Mouse (Mus musculus) intestine, embryonic 14.5 days (tissue): ENCODE measurements around the gene Spef1. TPM values are rescaled to one million over a fixed set of nuclear protein-coding genes. Genes with fewer than 3 reads are reported as not detected.

ENCODE experiments used
- ATAC-seq: fragments of 200-750 bp; cut with Nextera tagmentation; replicated peaks from 2 replicates; pipeline ENCODE4 v1.8.0; 2017; ENCODE audit warnings: low read depth, moderate number of reproducible peaks, moderate TSS enrichment, moderate library complexity; ENCODE audit not compliant: low FRiP score, low TSS enrichment
- DNase-seq: peaks from one replicate; pipeline ENCODE4 v3.0.0-alpha.2; 2018; ENCODE audit warnings: low spot score
- H3K27ac ChIP-seq: fragments of 300-500 bp; sonication (generic); 2 replicates; pipeline ENCODE4 v1.5.1; 2014; ENCODE audit warnings: low read depth, mild to moderate bottlenecking, control low read depth
- H3K27me3 ChIP-seq: fragments of 300-500 bp; sonication (generic); replicated peaks from 2 replicates; pipeline ENCODE4 v1.6.1; 2014; ENCODE audit warnings: low read length, control low read depth; ENCODE audit not compliant: control insufficient read depth, insufficient read depth
- H3K36me3 ChIP-seq: fragments of 300-500 bp; sonication (generic); 2 replicates; pipeline ENCODE4 v1.6.1; 2014; ENCODE audit warnings: low read length, control low read depth; ENCODE audit not compliant: control insufficient read depth, insufficient read depth
- H3K4me1 ChIP-seq: fragments of 300-500 bp; sonication (generic); replicated peaks from 2 replicates; pipeline ENCODE4 v1.6.1; 2014; ENCODE audit warnings: low read length, control low read depth, mixed read lengths; ENCODE audit not compliant: control insufficient read depth, insufficient read depth
- H3K4me2 ChIP-seq: fragments of 300-500 bp; sonication (generic); 2 replicates; pipeline ENCODE4 v1.6.1; 2014; ENCODE audit warnings: low read length
- H3K4me3 ChIP-seq: fragments of 300-500 bp; sonication (generic); 2 replicates; pipeline ENCODE4 v1.5.1; 2014; ENCODE audit warnings: low read depth, low read length, control low read depth, mixed read lengths
- H3K9ac ChIP-seq: fragments of 300-500 bp; sonication (generic); 2 replicates; pipeline ENCODE4 v1.6.1; 2014; ENCODE audit warnings: mild to moderate bottlenecking, low read length
- H3K9me3 ChIP-seq: fragments of 300-500 bp; sonication (generic); 2 replicates; pipeline ENCODE4 v1.6.1; 2016; ENCODE audit warnings: low read length, control low read depth; ENCODE audit not compliant: control insufficient read depth
- WGBS: fragments of 180-500 bp; shearing (Covaris S2); extraction: QIAGEN DNeasy Blood & Tissue Kit; methylation state at CpG from one replicate; pipeline ENCODE4 v1.1.7; 2014; 5-methylcytosine and 5-hydroxymethylcytosine counted together
- polyA plus RNA-seq: library from polyadenylated mRNA; unstranded; fragments of >200 nt; fragmentation: Nextera tagmentation; extraction: Ambion mirVana; gene quantifications from 2 replicates; pipeline ENCODE4 v1.2.1, GENCODE M21; 2014

Spef1 gene
- polyA plus RNA-seq, 1 experiment from 2014 or later = 6.4 TPM

DNA sequence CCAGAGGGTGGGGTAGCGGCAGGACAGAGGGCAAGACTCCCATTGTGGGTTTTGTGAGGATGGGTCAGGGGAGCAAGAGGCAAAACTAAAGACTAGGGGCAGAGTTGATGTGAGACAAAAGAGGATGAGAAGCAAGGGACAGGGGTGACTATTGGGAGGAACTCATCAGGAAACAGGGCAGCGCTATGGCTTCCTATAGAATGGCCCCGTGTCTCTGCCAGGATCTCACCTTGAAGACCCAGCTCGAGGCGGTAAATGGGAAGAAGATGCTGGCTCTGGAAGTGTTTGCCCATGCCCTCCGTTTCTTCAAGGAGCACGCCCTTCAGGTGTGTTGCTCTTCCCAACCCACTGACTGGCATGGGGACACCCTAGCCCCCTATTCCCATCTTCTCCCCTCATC, 48.3 kb downstream of the Spef1 start:
- Histone ChIP-seq H3K9ac (no peak overlapping the region), H3K36me3 (peaks cover 41% of the 10 kb centered on the region)

DNA sequence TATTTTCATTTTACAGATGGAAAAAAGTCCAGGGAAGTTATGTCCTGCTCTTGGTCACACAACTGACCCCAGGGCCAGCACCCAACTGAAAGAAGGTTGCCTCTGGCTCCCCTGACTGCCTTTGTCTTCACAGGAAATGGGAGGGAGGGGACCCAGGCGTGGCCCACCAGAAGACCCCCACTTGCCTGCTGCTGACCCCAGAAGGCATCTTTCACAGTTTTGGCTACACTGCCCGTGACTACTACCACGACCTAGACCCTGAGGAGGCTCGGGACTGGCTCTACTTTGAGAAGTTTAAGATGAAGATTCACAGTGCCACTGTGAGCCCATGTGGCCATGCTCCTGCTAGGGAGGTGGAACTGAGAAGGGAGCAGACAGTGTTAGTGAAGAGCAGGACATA, 48.8 kb downstream of the Spef1 start:
- H3K36me3 ChIP-seq = peaks cover 37% of the 10 kb centered on the region
- no peak overlapping the region for H3K27ac ChIP-seq
- ATAC-seq (no peak), DNase-seq (no peak)
- no peak overlapping the region for H3K4me3 ChIP-seq
- H3K27me3 ChIP-seq = no peaks in the 10 kb centered on the region
- 83% methylated on average over 4 of the region's 4 CpGs for WGBS
- H3K4me2 ChIP-seq = no peak overlapping the region
- H3K9me3 ChIP-seq = no peaks in the 10 kb centered on the region
- H3K4me1 ChIP-seq = no peaks in the 10 kb centered on the region; the same call in 1 of the 2 replicates
- no peak overlapping the region for H3K9ac ChIP-seq

More for the DNA sequence above, 48.3 kb downstream of the Spef1 start:
- no peak overlapping the region for H3K4me3 ChIP-seq
- DNase-seq = no peak
- ATAC-seq = no peak
- H3K27me3 ChIP-seq = no peaks in the 10 kb centered on the region
- no peak overlapping the region for H3K27ac ChIP-seq
- 96% methylated on average over 7 of the region's 7 CpGs for WGBS
- no peak overlapping the region for H3K4me2 ChIP-seq
- H3K9me3 ChIP-seq = no peaks in the 10 kb centered on the region
- no peaks in the 10 kb centered on the region; the same call in 1 of the 2 replicates for H3K4me1 ChIP-seq

DNA sequence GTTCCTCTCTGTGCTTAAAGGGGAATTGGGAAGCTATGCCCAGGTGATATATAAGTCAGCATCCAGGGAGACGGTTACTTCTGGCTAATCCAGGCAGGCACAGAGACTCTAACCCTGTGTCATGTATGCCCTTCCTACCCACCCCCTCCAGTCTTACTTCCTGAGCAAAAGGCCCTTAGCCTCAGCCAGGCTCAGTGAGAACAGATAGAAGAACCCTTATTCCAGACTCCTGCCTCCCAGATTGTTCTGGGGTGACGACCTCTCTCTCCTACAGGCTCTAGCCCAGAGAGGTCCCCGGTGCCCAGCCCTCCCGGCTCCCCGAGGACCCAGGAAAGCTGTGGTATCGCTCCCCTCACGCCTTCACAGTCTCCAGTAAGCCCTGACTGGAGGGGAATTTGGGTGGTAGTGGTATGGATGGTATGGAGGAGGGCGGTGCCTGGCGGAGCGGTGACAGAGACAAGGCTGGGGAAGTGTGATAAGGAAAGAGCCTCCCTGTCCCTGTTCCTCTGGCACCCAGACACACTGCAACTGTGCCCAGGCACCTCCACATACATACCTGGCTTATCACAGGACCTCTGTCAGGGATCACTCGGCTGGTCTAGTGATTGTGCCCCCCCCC, 51.5 kb downstream of the Spef1 start:
- WGBS = 61% methylated on average over 11 of the region's 11 CpGs
- no peaks in the 10 kb centered on the region for H3K9me3 ChIP-seq
- no peaks in the 10 kb centered on the region for H3K27me3 ChIP-seq
- H3K4me2 ChIP-seq = no peak overlapping the region
- H3K27ac ChIP-seq = no peak overlapping the region
- H3K4me3 ChIP-seq = no peak overlapping the region
- no peak; the same call in 1 of the 2 replicates for ATAC-seq
- no peak overlapping the region for H3K9ac ChIP-seq
- H3K4me1 ChIP-seq = no peaks in the 10 kb centered on the region
- DNase-seq = no peak
- H3K36me3 ChIP-seq = peaks cover 29% of the 10 kb centered on the region; the same call in 1 of the 2 replicates

DNA sequence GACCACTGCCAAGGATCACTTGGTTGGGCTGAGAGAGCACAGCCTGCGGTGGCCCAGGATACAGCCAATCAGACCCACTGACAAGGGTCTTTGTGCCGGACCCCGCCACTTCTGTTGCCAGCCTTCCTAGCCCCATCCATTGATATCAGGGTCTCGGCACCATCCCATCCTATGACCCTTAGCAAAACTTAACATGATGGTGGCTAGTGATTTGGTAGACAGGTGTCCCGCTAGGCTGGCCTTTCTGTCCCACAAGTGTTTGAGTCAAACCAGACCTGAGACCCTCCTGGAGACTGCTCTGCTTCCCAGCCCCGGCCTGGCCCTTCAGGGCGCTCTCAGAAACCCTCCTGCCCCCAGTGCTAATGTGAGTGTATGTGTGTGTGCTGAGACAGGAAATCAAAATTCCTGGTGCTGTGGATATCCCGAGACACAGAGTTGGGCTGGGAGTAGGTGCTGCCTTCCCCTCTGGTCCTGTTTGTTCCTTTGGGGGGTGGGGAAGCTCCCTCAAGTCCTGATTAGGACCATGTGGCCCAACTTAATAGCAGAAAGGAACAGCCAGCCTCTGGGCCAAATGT, 52.2 kb downstream of the Spef1 start:
- Histone ChIP-seq H3K4me3 (no peak overlapping the region), H3K27ac (no peak overlapping the region), H3K9ac (no peak overlapping the region), H3K27me3 (no peaks in the 10 kb centered on the region), H3K9me3 (no peaks in the 10 kb centered on the region), H3K4me2 (no peak overlapping the region), H3K4me1 (no peaks in the 10 kb centered on the region), H3K36me3 (peaks cover 28% of the 10 kb centered on the region; the same call in 1 of the 2 replicates)
- ATAC-seq (no peak), DNase-seq (no peak)
- WGBS = 82% methylated on average over 8 of the region's 8 CpGs

DNA sequence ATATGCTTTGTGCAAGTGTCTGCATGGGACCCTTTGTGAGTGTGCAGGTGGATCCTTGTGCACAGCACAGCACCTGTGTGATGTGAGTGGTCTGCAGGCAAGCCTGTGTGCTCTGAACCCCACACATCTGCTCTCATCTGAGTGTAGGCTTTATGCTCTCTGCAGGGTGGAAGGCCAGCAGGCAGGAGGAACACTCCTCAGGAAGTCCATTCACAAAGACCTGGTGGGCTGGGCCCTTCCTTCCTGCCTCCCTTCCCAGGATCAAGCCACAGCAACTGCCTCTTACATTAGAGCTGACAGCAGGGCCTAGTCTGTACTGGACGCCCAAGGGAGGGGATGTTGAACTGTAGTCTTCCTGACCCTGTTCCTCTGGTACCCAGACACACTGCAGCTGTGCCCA, 52.7 kb downstream of the Spef1 start:
- Histone ChIP-seq H3K36me3 (peaks cover 28% of the 10 kb centered on the region; the same call in 1 of the 2 replicates), H3K27ac (no peak overlapping the region)
- DNase-seq = no peak

DNA sequence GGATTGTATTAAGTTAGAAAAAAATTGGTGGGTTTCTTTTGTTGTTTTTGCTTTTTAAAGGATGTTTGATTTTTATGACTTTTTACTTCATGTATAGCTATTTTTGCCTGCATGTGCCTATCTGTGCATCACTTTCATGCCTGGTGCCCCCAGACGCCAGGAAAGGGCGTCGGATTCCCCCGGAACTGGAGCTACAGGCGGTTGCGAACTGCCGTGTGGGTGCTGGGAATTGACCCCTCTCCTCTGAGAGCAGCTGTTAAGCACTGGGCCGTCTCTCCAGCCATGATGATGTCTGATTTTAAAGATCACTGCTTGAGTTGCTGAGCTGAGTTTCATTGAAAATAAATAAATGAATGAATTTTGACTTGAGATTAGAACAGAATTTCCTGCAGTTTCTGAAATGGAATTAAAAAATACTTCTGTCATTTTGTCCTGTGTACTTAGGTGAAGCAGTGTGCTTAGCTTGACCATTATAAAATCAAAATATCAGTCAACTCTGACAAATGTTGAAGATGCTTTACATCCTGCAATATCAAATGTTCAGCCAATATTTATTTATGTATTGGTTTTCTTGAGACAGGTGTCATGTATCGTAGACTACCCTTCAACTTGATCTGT, 54.0 kb downstream of the Spef1 start, which contains the start of gene Gm11037:
TSS of gene Gm11037 (plus strand) at position 568 of the 618 bp plus-strand sequence.
- H3K9me3 ChIP-seq = no peaks in the 10 kb centered on the region
- H3K27ac ChIP-seq = no peak within 1 kb of the TSS
- no peak for DNase-seq
- H3K4me1 ChIP-seq = peaks cover 5% of the 10 kb centered on the region
- H3K27me3 ChIP-seq = no peaks in the 10 kb centered on the region
- H3K9ac ChIP-seq = no peak within 1 kb of the TSS
- peaks cover 24% of the 10 kb centered on the region; the same call in 1 of the 2 replicates for H3K36me3 ChIP-seq
- no peak within 1 kb of the TSS for H3K4me2 ChIP-seq
- WGBS = 80% methylated on average over 9 of the region's 9 CpGs
- H3K4me3 ChIP-seq = no peak within 1 kb of the TSS
- no peak for ATAC-seq

More for the DNA sequence above, 52.7 kb downstream of the Spef1 start:
- H3K9me3 ChIP-seq = no peaks in the 10 kb centered on the region
- H3K9ac ChIP-seq = no peak overlapping the region
- 65% methylated on average over 1 of the region's 1 CpGs for WGBS
- H3K4me1 ChIP-seq = no peaks in the 10 kb centered on the region
- no peak overlapping the region for H3K4me3 ChIP-seq
- H3K27me3 ChIP-seq = no peaks in the 10 kb centered on the region
- ATAC-seq = no peak
- no peak overlapping the region for H3K4me2 ChIP-seq

DNA sequence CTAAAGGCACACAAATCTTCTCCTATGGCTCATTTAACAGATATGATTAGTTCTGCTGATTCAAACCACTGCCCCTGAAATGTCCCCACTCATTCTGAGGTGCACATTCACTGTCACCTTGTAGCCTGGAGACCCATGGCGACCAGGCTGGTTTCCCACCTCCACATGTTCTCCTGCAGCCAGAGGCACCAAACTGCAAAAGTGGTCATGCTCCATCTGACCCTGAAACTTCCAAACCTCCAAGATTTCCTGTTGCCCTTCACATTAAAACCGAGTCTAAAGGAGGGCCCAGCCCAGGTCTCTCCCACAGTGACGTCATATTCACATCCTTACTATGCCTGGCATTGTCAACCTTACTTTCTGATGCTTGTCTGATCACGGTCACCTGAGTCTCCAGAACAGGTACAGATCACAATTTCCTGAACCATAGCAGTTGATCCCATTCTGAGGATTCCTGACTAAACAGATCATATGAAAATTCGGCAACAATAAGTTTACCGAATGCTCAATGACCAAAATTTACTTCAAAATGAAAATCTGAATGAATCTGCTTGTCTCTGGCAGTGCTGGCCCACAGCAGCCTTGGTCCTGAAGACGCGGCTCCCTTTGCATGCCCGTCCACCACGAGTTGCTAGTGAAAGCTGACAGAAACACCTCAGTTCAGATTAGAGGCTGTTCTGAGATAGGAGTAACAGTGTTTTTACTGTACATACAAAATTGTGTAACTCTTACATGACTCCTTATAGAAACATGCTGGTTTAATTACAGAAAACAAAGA, 54.8 kb downstream of the Spef1 start:
- H3K9me3 ChIP-seq = no peaks in the 10 kb centered on the region
- no peak for ATAC-seq
- no peak overlapping the region for H3K4me3 ChIP-seq
- no peak overlapping the region for H3K9ac ChIP-seq
- 87% methylated on average over 10 of the region's 10 CpGs for WGBS
- no peak overlapping the region for H3K27ac ChIP-seq
- H3K27me3 ChIP-seq = no peaks in the 10 kb centered on the region
- H3K36me3 ChIP-seq = peaks cover 21% of the 10 kb centered on the region; the same call in 1 of the 2 replicates
- H3K4me2 ChIP-seq = no peak overlapping the region
- peaks cover 9% of the 10 kb centered on the region for H3K4me1 ChIP-seq
- no peak for DNase-seq

DNA sequence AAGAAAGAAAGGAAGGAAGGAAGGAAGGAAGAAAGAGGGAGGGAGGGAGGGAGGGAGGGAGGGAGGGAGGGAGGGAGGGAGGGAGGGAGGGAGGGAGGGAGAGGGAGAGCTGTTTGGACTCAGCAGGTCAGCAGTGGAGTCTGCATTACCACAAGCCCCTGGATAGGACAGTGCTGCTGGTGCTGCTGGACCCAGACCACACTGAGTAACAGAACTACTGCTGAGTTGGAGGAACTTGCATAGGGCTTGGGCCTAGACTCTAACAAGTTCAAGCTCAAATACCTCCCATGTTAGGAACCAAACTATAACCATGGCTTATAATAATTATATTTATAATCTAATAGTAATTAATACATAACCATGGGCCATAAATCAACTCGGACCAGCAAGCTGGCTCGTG, 56.2 kb downstream of the Spef1 start:
- Histone ChIP-seq H3K4me1 (peaks cover 16% of the 10 kb centered on the region), H3K27ac (no peak overlapping the region), H3K9me3 (no peaks in the 10 kb centered on the region), H3K9ac (no peak overlapping the region), H3K36me3 (peaks cover 16% of the 10 kb centered on the region; the same call in 1 of the 2 replicates), H3K4me3 (no peak overlapping the region), H3K27me3 (no peaks in the 10 kb centered on the region), H3K4me2 (no peak overlapping the region)
- DNase-seq (no peak), ATAC-seq (no peak)
- 76% methylated on average over 2 of the region's 2 CpGs for WGBS
